Mouse (Mus musculus) embryonic facial prominence, embryonic 11.5 days (tissue): ENCODE measurements around the gene Dlg2. TPM values are rescaled to one million over a fixed set of nuclear protein-coding genes. Genes with fewer than 3 reads are reported as not detected.
A peak's percentile ranks its signal among the peaks of the same experiment; 100 is the strongest.
"Not testable (repeated sequence)": the region's sequence is repeated elsewhere in the genome, so short reads cannot be mapped to it uniquely, and the experiment has no call there.

Experiments used
- ATAC-seq: fragments of 200-750 bp; cut with Nextera tagmentation; replicated peaks from 2 replicates; pipeline ENCODE4 v1.8.0; 2017; ENCODE audit warnings: low read depth; ENCODE audit not compliant: insufficient number of reproducible peaks, low FRiP score, low TSS enrichment
- DNase-seq: peaks from one replicate; pipeline ENCODE4 v3.0.0-alpha.2; 2015; ENCODE audit warnings: low spot score
- H3K27ac ChIP-seq: fragments of 300-500 bp; sonication (generic); replicated peaks from 2 replicates; pipeline ENCODE4 v1.5.1; 2014; ENCODE audit warnings: mild to moderate bottlenecking, low read depth, low read length, control low read depth
- H3K27me3 ChIP-seq: fragments of 300-500 bp; sonication (generic); 2 replicates; pipeline ENCODE4 v1.6.1; 2014; ENCODE audit warnings: mild to moderate bottlenecking, low read length, moderate library complexity, mixed read lengths; ENCODE audit not compliant: control insufficient read depth, insufficient read depth
- H3K36me3 ChIP-seq: fragments of 300-500 bp; sonication (generic); replicated peaks from 2 replicates; pipeline ENCODE4 v1.6.1; 2014; ENCODE audit warnings: low read depth, mild to moderate bottlenecking, low read length, moderate library complexity, mixed read lengths; ENCODE audit not compliant: control insufficient read depth, insufficient read depth
- H3K4me1 ChIP-seq: fragments of 300-500 bp; sonication (generic); 2 replicates; pipeline ENCODE4 v1.6.1; 2014; ENCODE audit warnings: low read length, mixed read lengths; ENCODE audit not compliant: control insufficient read depth, insufficient read depth
- H3K4me2 ChIP-seq: fragments of 300-500 bp; sonication (generic); 2 replicates; pipeline ENCODE4 v1.6.1; 2014; ENCODE audit warnings: low read depth, mild to moderate bottlenecking, control low read depth, low read length, moderate library complexity
- H3K4me3 ChIP-seq: fragments of 300-500 bp; sonication (generic); 2 replicates; pipeline ENCODE4 v1.5.1; 2014; ENCODE audit warnings: low read depth, low read length, control low read depth
- H3K9ac ChIP-seq: fragments of 300-500 bp; sonication (generic); replicated peaks from 2 replicates; pipeline ENCODE4 v1.6.1; 2014; ENCODE audit warnings: mild to moderate bottlenecking, control low read depth, low read length
- H3K9me3 ChIP-seq: fragments of 300-500 bp; sonication (generic); replicated peaks from 2 replicates; pipeline ENCODE4 v1.6.1; 2016; ENCODE audit warnings: mild to moderate bottlenecking, low read length, inconsistent platforms, mixed read lengths; ENCODE audit not compliant: control insufficient read depth
- WGBS: fragments of 180-500 bp; shearing (Covaris S2); extraction: QIAGEN DNeasy Blood & Tissue Kit; methylation state at CpG from one replicate; pipeline ENCODE4 v1.1.7; 2014; 5-methylcytosine and 5-hydroxymethylcytosine counted together
- polyA plus RNA-seq: library from polyadenylated mRNA; unstranded; fragments of >200 nt; fragmentation: Nextera tagmentation; extraction: Ambion mirVana; gene quantifications from 2 replicates; pipeline ENCODE4 v1.2.1, GENCODE M21; 2014

Dlg2 gene
- polyA plus RNA-seq, 1 experiment from 2014 or later = 5.3 TPM

DNA sequence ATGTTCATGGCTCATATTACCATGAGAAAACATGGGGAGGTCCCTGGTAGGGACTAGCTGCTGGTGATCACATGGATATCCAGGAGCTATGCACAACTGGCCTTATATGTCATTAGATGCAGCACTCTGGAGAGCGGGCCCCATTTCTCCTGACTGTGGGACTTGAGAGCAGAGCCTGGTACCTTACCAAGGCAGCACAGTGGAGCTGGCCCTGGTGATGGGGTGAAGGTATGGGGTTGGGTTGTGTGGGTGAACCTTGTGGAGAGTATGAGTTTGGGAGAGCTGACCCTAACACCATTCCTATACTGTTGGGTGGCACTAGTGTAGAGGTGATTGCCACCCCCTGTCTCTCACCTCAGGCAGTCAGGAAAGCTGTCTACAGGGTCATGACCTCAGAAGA lies 311.5 kb downstream of the Dlg2 start:
- Histone ChIP-seq H3K4me2 (no peak overlapping the region), H3K27ac (no peak overlapping the region), H3K4me3 (no peak overlapping the region), H3K27me3 (no peaks in the 10 kb centered on the region), H3K4me1 (no peaks in the 10 kb centered on the region), H3K9me3 (no peaks in the 10 kb centered on the region), H3K36me3 (no peaks in the 10 kb centered on the region), H3K9ac (no peak overlapping the region)
- 0 out of 2 replicates have a peak, but pooled peaks have one; percentile 29 for ATAC-seq
- WGBS = 92% methylated on average over 1 of the region's 1 CpGs
- no peak for DNase-seq

DNA sequence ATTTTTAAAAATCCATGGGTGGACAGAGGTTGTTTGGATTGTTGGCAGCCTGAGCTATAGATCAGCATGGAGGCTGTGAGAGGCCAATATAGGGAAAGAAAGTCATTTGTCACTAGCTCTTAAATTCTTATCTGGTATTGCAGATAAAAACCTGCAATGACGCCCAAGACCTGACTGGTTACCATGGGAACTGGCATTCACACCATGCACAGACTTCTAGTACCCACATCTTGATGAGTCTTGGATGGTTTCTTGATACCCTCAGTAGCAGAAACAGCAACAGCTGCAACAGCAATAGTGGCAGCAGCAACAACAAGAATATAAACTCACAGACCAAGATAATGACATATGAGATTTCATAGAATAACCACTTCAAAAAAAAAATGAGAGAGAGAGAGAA lies 315.1 kb downstream of the Dlg2 start:
- no peaks in the 10 kb centered on the region for H3K9me3 ChIP-seq
- 79% methylated on average over 1 of the region's 1 CpGs for WGBS
- no peaks in the 10 kb centered on the region for H3K27me3 ChIP-seq
- no peaks in the 10 kb centered on the region for H3K4me1 ChIP-seq
- H3K9ac ChIP-seq = no peak overlapping the region
- no peak for ATAC-seq
- DNase-seq = no peak
- H3K4me2 ChIP-seq = no peak overlapping the region
- no peak overlapping the region for H3K4me3 ChIP-seq
- H3K36me3 ChIP-seq = no peaks in the 10 kb centered on the region
- no peak overlapping the region for H3K27ac ChIP-seq

- Histone ChIP-seq H3K9me3 (no peaks in the 10 kb centered on the region), H3K4me2 (no peak overlapping the region), H3K9ac (no peak overlapping the region), H3K27ac (no peak overlapping the region), H3K27me3 (no peaks in the 10 kb centered on the region), H3K4me1 (no peaks in the 10 kb centered on the region), H3K36me3 (no peaks in the 10 kb centered on the region), H3K4me3 (no peak overlapping the region)
- 87% methylated on average over 3 of the region's 3 CpGs for WGBS
- no peak for DNase-seq
- ATAC-seq = no peak
These were observed 349.2 kb downstream of the Dlg2 start for GRCm38 (mm10) chr7:90825640-90826039.

DNA sequence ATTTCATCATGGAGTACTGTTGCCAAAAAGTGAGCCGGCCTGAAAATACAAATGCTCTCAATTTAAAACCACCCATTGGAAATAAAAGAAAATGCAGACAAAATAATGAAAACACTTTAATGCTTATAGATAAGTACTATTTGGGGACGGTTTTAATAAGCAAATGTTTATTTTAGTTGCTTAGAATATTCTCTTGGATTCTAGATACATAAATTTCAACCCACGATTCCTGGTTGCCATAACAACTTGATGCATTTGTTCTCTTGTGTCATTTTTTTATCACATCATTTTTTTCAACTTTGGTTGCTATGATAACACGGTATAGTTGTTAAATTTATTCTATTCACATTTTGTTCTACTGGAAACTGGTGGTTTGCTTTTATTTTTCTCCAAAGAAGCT lies 364.8 kb downstream of the Dlg2 start:
- Histone ChIP-seq H3K36me3 (no peaks in the 10 kb centered on the region), H3K4me3 (no peak overlapping the region), H3K9me3 (no peaks in the 10 kb centered on the region), H3K9ac (no peak overlapping the region), H3K27me3 (no peaks in the 10 kb centered on the region), H3K4me1 (no peaks in the 10 kb centered on the region), H3K4me2 (no peak overlapping the region), H3K27ac (no peak overlapping the region)
- 79% methylated on average over 4 of the region's 4 CpGs for whole genome bisulfite sequencing
- DNase-seq (no peak), ATAC-seq (no peak)

DNA sequence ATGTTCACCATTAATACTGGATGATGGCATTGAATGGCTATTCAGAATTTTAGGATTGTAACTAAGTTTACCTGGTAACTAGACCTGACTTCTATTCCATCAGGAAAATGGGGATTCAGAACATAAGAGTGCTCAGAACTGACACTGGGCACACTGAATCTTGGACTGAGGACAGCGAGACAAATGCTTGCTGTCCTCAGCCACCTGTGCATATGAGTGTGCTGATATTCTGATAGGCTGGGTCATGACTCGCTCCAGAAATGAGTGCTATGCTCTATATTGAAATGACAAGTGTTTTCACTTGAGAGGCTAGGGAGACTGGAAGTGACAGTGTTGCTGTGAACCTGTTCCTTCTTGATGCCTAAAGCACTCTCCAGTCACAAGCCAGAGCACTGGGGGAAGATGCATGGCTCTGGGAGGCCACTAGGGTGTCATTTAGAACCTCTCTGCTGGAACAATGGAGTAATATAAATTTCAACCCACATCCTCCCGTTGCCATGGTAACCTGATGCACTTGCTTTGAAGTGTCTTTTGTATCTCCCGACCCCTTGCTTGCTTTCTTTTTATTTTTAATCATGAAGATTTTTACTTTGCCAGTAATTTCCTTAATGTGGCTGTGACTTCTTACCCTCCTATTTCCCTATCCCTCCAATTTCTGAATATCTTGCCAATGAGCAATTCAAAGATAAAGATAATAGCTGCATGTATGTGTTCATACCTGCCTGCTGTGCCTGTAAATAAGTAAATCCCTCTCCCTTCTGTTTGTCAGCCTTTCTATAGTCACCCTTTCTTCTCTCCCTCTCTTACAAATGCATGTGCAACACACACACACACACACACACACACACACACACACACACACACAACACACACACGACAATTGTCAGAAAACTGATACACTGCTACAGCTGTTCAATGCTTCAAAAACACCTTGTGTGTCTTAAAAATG lies 367.1 kb downstream of the Dlg2 start:
- Histone ChIP-seq H3K27ac (no peak overlapping the region), H3K4me3 (no peak overlapping the region), H3K36me3 (no peaks in the 10 kb centered on the region), H3K9ac (no peak overlapping the region), H3K4me1 (no peaks in the 10 kb centered on the region), H3K4me2 (no peak overlapping the region), H3K27me3 (no peaks in the 10 kb centered on the region), H3K9me3 (no peaks in the 10 kb centered on the region)
- ATAC-seq (no peak), DNase-seq (peak; percentile 3)
- WGBS = 68% methylated on average over 5 of the region's 5 CpGs

- H3K4me2 ChIP-seq, H3K36me3 ChIP-seq, H3K27ac ChIP-seq, H3K9me3 ChIP-seq, DNase-seq, H3K27me3 ChIP-seq, H3K4me3 ChIP-seq, H3K9ac ChIP-seq, ATAC-seq, H3K4me1 ChIP-seq: not testable (repeated sequence)
- 56% methylated on average over 4 of the region's 4 CpGs for WGBS
These were observed 400.3 kb downstream of the Dlg2 start for GRCm38 (mm10) chr7:90876796-90877195.

DNA sequence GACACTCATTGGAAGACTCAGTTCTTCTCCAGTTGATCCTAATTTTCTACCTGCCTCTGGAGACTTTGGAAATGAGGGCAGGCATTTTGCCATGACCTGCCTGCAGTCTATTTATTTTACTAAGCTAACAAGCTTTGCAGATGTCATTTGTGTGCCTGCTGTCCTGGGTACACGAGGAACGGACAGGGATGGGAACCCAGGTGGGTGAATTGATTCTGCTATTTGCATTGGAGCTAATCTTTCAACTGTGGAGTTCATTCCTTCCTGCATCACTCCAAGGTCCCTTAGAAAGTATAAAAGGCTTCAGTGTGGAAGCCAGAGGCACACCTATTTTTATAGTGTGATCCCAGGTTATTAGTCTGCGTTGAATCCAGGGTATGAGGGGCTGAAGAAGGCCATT lies 406.3 kb downstream of the Dlg2 start:
- Histone ChIP-seq H3K27ac (no peak overlapping the region), H3K27me3 (no peaks in the 10 kb centered on the region), H3K4me3 (no peak overlapping the region), H3K4me1 (no peaks in the 10 kb centered on the region), H3K36me3 (no peaks in the 10 kb centered on the region), H3K9ac (no peak overlapping the region), H3K4me2 (no peak overlapping the region), H3K9me3 (no peaks in the 10 kb centered on the region)
- 71% methylated on average over 3 of the region's 3 CpGs for WGBS
- ATAC-seq (no peak), DNase-seq (no peak)

DNA sequence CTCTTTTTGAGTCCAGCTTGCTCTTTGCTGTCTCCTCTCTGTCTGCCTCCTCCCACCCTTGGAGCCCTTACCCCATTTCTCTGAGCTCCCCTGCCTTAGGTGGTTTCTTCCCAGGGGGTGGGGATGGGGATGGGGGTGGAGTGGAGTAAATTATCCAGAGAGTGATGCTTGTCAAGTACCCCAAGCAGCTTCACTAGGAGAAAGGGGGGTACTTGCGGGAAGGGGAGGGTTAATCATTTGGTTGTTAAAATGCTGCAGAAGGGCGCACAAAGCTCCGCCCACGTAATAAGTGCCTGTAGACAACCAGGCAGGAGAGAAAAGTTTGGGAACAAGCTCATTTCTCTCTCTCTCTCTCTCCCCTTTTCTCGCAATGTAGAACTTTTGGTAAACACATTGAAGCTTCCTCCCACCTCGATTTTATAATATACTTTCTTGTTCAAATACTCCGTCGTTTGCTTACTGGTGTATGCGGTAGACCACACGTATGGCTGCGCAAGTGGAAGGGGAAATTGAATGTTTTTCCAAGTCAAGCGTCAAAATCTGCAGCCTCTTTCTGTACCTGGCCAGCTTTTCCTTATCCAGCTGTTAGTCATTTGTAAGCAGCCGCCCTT lies 410.0 kb downstream of the Dlg2 start:
- ATAC-seq (peak; percentile 60; the same call in 1 of the 2 replicates), DNase-seq (peak; percentile 10)
- H3K9me3 ChIP-seq = no peaks in the 10 kb centered on the region
- H3K36me3 ChIP-seq = no peaks in the 10 kb centered on the region
- H3K27ac ChIP-seq = no peak overlapping the region
- H3K4me1 ChIP-seq = no peaks in the 10 kb centered on the region
- H3K4me3 ChIP-seq = peak overlapping the region; percentile 30
- peak overlapping the region; percentile 81 for H3K4me2 ChIP-seq
- no peaks in the 10 kb centered on the region for H3K27me3 ChIP-seq
- H3K9ac ChIP-seq = no peak overlapping the region
- WGBS = 1% methylated on average over 13 of the region's 13 CpGs
